Mouse (Mus musculus) cerebellum, adult 2 months (tissue): ENCODE measurements around the gene Myadml2. TPM values are rescaled to one million over a fixed set of nuclear protein-coding genes. Genes with fewer than 3 reads are reported as not detected.

Experiments
- DNase-seq, 2 experiments: peaks; one replicate each; pipeline ENCODE4 v3.0.0; 2021
- H3K27ac ChIP-seq: fragments of 200-500 bp; 2 replicates; pipeline ENCODE4 v1.5.1; 2012; ENCODE audit warnings: low read length, control low read depth, inconsistent platforms; ENCODE audit not compliant: insufficient read depth
- H3K27me3 ChIP-seq: fragments of 200-500 bp; 2 replicates; pipeline ENCODE4 v1.6.1; 2012; ENCODE audit warnings: inconsistent platforms, mild to moderate bottlenecking, low read length, moderate library complexity; ENCODE audit not compliant: control insufficient read depth, insufficient read depth
- H3K4me1 ChIP-seq: fragments of 200-500 bp; 2 replicates; pipeline ENCODE4 v1.6.1; 2011; ENCODE audit warnings: low read length; ENCODE audit not compliant: control insufficient read depth, insufficient read depth
- H3K4me3 ChIP-seq: fragments of 200-500 bp; replicated peaks from 2 replicates; pipeline ENCODE3; 2011; ENCODE audit warnings: mild to moderate bottlenecking, low read depth, low read length, control low read depth; ENCODE audit not compliant: insufficient read depth
- CTCF ChIP-seq: fragments of 200-500 bp; IDR thresholded peaks from 2 replicates; pipeline ENCODE4 v1.5.1; 2011; ENCODE audit warnings: low read depth, mild to moderate bottlenecking, control low read depth, low read length, moderate library complexity, borderline replicate concordance; ENCODE audit not compliant: insufficient read depth
- POLR2A ChIP-seq: fragments of 200-500 bp; IDR thresholded peaks from 2 replicates; pipeline ENCODE4 v1.6.1; 2011; ENCODE audit warnings: low read length, control low read depth, borderline replicate concordance; ENCODE audit not compliant: insufficient read depth
- whole genome bisulfite sequencing: fragments of 180-500 bp; shearing (Covaris S2); methylation state at CpG from one replicate; pipeline ENCODE4 v1.1.7; 2018; 5-methylcytosine and 5-hydroxymethylcytosine counted together
- polyA plus RNA-seq: library from polyadenylated mRNA; depleted of rRNA; stranded (reverse); fragments of >200 nt; gene quantifications from 2 replicates; pipeline ENCODE4 v1.2.3, GENCODE M21; 2012

Gene Myadml2
- polyA plus RNA-seq, 1 experiment = 4.5 TPM

DNA sequence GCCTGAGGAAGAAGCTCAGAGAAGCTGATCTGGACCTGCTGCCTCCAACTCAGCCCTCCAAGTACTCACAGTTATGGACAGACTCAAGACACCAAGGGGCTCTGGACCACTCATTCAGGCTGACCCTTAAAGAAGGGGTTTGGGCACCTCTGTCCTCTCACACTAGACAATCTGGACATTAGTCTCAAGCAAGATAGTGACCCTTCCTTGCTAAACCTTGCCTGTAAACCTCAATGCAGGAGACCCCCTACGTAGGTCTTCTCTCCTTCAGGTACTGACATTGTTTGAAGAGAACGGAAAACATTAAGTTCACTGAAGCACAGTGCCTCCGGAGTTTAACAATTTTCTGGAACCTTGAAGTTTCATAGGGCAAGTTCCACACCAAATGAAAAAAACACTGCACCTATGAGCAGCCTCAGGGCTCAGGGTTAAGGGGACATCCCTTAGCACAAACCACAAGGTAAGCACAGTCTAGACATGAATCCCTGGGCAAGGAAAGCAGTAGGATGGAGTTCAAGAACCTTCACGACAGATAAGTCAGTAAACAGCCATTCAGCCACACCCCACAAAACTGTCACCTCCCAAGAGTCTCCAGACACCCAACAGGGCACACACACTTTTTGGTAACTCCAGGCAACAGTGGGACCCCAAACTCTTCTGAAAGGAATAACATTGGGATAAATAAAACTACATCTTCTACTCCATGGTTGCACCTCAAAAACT, 16.1 kb downstream of the Myadml2 start:
- Histone ChIP-seq H3K27me3 (no peaks in the 10 kb centered on the region), H3K27ac (no peak overlapping the region), H3K4me1 (peaks cover 19% of the 10 kb centered on the region), H3K4me3 (peak overlapping the region; percentile 65)
- TF ChIP-seq CTCF (no peak), POLR2A (no peak)
- WGBS = 64% methylated on average over 4 of the region's 4 CpGs
- DNase-seq = peak in 1 of 2 experiments; percentile 7

- H3K4me1 ChIP-seq = peaks cover 19% of the 10 kb centered on the region
- H3K4me3 ChIP-seq = no peak overlapping the region
- H3K27ac ChIP-seq = no peak overlapping the region
- no peaks in the 10 kb centered on the region for H3K27me3 ChIP-seq
- 37% methylated on average over 7 of the region's 7 CpGs for WGBS
- peak in 1 of 2 experiments; percentile 10 for DNase-seq
- TF ChIP-seq POLR2A = no peak
Observed at GRCm38 (mm10) chr11:120630881-120631725, 16.9 kb downstream of the Myadml2 start.

- Histone ChIP-seq H3K27ac (peak overlapping the region; percentile 33), H3K4me3 (no peak overlapping the region), H3K4me1 (peaks cover 22% of the 10 kb centered on the region), H3K27me3 (no peaks in the 10 kb centered on the region)
- TF ChIP-seq POLR2A (no peak), CTCF (no peak)
- WGBS = 42% methylated on average over 5 of the region's 5 CpGs
- no peak for DNase-seq
Observed at GRCm38 (mm10) chr11:120630401-120630871, 17.5 kb downstream of the Myadml2 start.

- 16% methylated on average over 7 of the region's 7 CpGs for WGBS
- Histone ChIP-seq H3K4me1 (peaks cover 26% of the 10 kb centered on the region), H3K27ac (peak overlapping the region; percentile 33; the same call in 1 of the 2 replicates), H3K4me3 (no peak overlapping the region), H3K27me3 (no peaks in the 10 kb centered on the region)
- peak in 1 of 2 experiments; percentile 21 for DNase-seq
- TF ChIP-seq CTCF (no peak), POLR2A (no peak)
Observed at GRCm38 (mm10) chr11:120629911-120630310, 18.0 kb downstream of the Myadml2 start.

GRCm38 (mm10) chr11:120629341-120629730, 18.6 kb downstream of the Myadml2 start:
- Histone ChIP-seq H3K4me1 (peaks cover 26% of the 10 kb centered on the region), H3K4me3 (no peak overlapping the region), H3K27ac (no peak overlapping the region), H3K27me3 (no peaks in the 10 kb centered on the region)
- DNase-seq = peak in 1 of 2 experiments; percentile 43
- 43% methylated on average over 23 of the region's 23 CpGs for WGBS
- TF ChIP-seq POLR2A (no peak), CTCF (no peak)

GRCm38 (mm10) chr11:120628601-120629340, 19.2 kb downstream of the Myadml2 start:
- Histone ChIP-seq H3K27me3 (no peaks in the 10 kb centered on the region), H3K27ac (no peak overlapping the region), H3K4me1 (peaks cover 26% of the 10 kb centered on the region), H3K4me3 (no peak overlapping the region)
- 90% methylated on average over 23 of the region's 23 CpGs for WGBS
- TF ChIP-seq CTCF (no peak), POLR2A (no peak)
- DNase-seq = peak in 1 of 2 experiments; percentile 22

DNA sequence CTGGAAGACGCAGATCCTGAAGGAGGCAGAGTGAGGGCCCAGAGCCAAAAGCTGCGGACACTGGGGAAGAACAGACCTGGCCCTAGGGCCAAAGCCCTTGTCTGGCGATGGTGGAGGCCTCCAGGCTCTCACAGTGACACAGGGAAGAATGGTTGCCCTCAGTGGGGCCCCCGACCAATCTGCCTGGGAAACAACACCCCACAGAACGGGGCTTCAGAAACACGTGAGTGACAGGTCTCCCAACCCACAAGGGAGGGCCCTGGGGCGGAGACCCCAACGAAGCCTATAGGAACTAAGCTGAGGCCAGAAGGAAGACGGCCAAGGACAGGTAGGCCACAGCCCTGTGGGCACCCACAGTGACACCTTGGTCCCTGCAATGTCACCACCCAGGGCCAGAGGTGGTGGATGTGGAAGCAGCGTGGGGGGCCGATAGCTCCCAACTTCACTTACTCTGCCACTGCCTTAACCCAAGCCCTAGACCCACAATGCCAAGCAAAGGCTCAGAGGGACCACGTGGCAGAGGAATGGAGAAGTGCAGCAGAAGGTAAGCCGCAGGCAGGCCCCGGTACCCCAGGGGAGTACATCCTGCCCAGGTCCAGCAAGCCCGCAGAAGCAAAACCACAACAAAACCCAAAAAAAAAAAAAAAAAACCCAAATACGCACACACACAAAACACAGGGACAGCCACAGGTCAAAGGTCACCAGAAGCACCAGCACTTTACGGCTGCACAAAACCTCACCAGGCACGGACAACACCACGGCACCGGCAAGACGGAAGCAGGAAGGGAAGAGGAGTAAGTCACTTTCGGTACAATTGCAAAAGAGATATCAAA, 20.3 kb downstream of the Myadml2 start:
- 62% methylated on average over 22 of the region's 22 CpGs for WGBS
- H3K4me3 ChIP-seq = no peak overlapping the region
- H3K27me3 ChIP-seq = no peaks in the 10 kb centered on the region
- TF ChIP-seq POLR2A (no peak), CTCF (no peak)
- DNase-seq = peak in 1 of 2 experiments; percentile 29
- H3K27ac ChIP-seq = no peak overlapping the region
- H3K4me1 ChIP-seq = peaks cover 26% of the 10 kb centered on the region
